In the genomic region with DNA sequence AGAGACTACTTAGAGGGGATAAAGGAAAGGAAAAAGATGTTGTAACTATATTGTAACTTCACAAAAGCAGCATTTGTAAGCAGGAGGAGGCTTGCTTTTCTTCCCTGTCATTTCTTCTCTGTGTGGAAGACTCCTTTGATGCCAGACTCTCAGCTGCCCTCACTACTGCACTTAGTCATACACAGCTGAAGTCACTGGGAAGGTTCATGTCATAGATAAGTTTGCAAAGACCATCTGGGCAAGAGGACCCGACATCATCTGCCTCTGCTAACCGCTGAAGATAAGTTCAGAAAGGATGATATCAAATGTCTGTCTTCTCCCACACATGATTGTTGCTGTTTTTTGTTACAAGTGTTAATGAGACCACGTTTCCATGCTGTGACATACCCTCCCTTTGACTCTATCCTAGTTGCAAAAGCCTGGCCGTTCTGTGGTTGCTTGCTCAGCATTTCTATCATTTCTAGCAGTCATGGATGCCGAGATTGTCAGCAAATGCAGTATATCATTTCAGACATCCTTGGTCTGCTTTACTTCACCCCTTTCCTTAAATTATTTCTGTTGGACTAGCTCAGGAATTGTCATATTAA, we compare ENCODE assay signal across 16 mouse cellular contexts. TPM values are rescaled to one million over a fixed set of nuclear protein-coding genes. Genes with fewer than 3 reads are reported as not detected.
"Had no signal": no experiment of that assay in that cellular context is flagged by ENCODE, and none has a peak within 500 bp of the region (broad histone marks: within the 10 kb centered on the region; RNA-seq: fewer than 3 reads in every experiment).

No protein-coding gene starts in this region.

- H3K9ac ChIP-seq: lung, embryonic 14.5 days; midbrain, embryonic 13.5 days; midbrain, embryonic 15.5 days; neural tube, embryonic 13.5 days; neural tube, embryonic 15.5 days had no signal

- H3K4me1 ChIP-seq: midbrain, embryonic 13.5 days; midbrain, embryonic 15.5 days; neural tube, embryonic 13.5 days; neural tube, embryonic 15.5 days had no signal

- ATAC-seq: midbrain, embryonic 13.5 days; midbrain, embryonic 15.5 days had no signal

- H3K27ac ChIP-seq: macrophage; midbrain, embryonic 13.5 days; midbrain, embryonic 15.5 days; neural tube, embryonic 13.5 days; neural tube, embryonic 15.5 days had no signal

- H3K9me3 ChIP-seq: megakaryocyte, embryonic 14.5 days; midbrain, embryonic 13.5 days; midbrain, embryonic 15.5 days; neural tube, embryonic 13.5 days; neural tube, embryonic 15.5 days had no signal

- H3K4me3 ChIP-seq: megakaryocyte, embryonic 14.5 days; midbrain, embryonic 13.5 days; midbrain, embryonic 15.5 days; neural tube, embryonic 13.5 days; neural tube, embryonic 15.5 days had no signal

- H3K36me3 ChIP-seq: midbrain, embryonic 13.5 days; midbrain, embryonic 15.5 days; neural tube, embryonic 13.5 days; neural tube, embryonic 15.5 days had no signal

- DNase-seq: lung, adult 18-20 months; lung, embryonic 14.5 days; lung, postnatal 10 days; right cerebral cortex, postnatal 14 days; thymus, adult 18-20 months; thymus, postnatal 14 days; thymus, postnatal 36 days had no signal

- H3K27me3 ChIP-seq: megakaryocyte, embryonic 14.5 days; midbrain, embryonic 13.5 days; midbrain, embryonic 15.5 days; neural tube, embryonic 13.5 days; neural tube, embryonic 15.5 days had no signal

- H3K4me2 ChIP-seq: lung, embryonic 14.5 days; midbrain, embryonic 11.5 days; midbrain, embryonic 13.5 days; midbrain, embryonic 15.5 days; neural tube, embryonic 13.5 days; neural tube, embryonic 15.5 days had no signal

RNA-seq across cellular contexts. Expression of a gene that starts 19.5 kb away (rescaled TPM):
- total RNA-seq: megakaryocyte progenitor cell, adult 5-6 weeks; monocyte, adult 5-6 weeks had no signal
